Mouse (Mus musculus): ENCODE results near the gene Cfap73.

GRCm38 (mm10) chr5:120602210-120602609, 31.8 kb downstream of the Cfap73 start:
- TF ChIP-seq CTCF (conservative IDR thresholded peaks at IDR 0.05; ENCODE audit: low read length) (no peak), POU5F1 (IDR thresholded peaks at IDR 0.05; ENCODE audit: borderline replicate concordance, low read length) (no peak), NANOG (IDR thresholded peaks at IDR 0.05; ENCODE audit: borderline replicate concordance, low read length) (no peak)

All from E14TG2a.4 (cell line).